Mouse (Mus musculus) adrenal gland, adult 18-20 months (tissue): Measurements from ENCODE around the gene Fam118b. TPM values are rescaled to one million over a fixed set of nuclear protein-coding genes. Genes with fewer than 3 reads are reported as not detected.

Experiments
- DNase-seq, 2 experiments: peaks; one replicate each; pipeline ENCODE4 v3.0.0; 2021 to 2022; ENCODE audit warnings: low spot score in 2 of 2
- long read RNA-seq, 2 experiments: library from polyadenylated mRNA; stranded (forward); transcript quantifications; one replicate each; pipeline ENCODE4 v2.0.0; 2021
- total RNA-seq, 2 experiments: library from RNA; stranded (reverse); gene quantifications; 1 replicate in 1 of 2; 2 replicates in 1 of 2; pipeline ENCODE4 v1.2.3; 2021

Gene Fam118b
- total RNA-seq, result 10 to 100 TPM; 10.5 to 11.3 TPM
- long read RNA-seq, experiment 1, partial matches to known transcripts, result 1 of 4 reads
- long read RNA-seq, experiment 1, other reads (novel, unspliced or antisense), result 1 of 4 reads
- long read RNA-seq, experiment 2, transcript Fam118b-201 (8 exons, 1,860 nt), result major isoform, 5 of 11 reads
- long read RNA-seq, experiment 2, partial matches to known transcripts, result 1 of 11 reads
- long read RNA-seq, experiment 2, other reads (novel, unspliced or antisense), result 2 of 11 reads

DNA sequence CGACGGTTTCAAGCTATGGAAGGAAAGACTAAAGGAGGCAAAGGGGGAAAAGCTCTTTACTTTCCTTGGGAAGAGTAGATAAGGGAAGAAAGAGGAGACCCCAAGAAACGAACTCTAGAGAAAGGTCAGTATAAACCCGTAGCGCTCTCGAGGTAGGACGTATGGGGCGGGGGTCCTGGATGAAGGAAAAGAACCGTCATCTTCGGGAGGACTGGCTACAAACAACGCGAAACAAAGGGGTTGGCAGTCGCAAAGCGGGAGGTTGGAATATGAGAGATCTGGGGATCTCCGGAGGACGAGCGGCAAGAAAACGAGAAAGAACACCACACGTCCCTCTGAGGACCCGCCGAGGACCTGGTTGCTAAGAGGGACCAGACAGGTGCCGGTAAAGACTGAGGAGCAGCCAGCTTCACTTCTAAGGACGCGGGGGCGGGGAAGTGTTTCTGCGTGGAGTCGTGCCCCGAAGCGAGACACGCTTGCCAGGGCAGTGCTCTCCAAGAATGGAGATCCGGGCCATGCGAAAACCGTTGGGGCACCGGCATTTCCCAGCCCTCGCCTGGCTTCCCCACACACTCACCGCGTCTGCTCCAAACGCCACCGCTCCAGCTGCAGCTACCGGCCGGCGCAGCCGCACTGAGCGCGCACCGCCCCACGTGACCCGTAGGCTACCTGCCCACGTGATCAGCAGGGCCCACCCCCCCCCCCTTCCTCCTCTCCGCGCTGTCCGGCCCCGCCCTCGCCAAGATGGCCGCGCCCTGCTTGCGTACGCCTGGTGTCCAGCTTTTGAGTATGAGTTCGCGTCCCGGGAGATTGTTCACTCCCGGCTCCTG lies at the start of gene Fam118b, which contains the start of gene Rpusd4:
Fam118b (minus strand) TSS at position 660 of the 830 bp plus-strand sequence.
Rpusd4 (plus strand) TSS at position 720 of the 830 bp plus-strand sequence.
- peak; percentile 89 to 90 for DNase-seq

GRCm38 (mm10) chr9:35316771-35317211 lies 49.2 kb upstream of the Fam118b start:
- DNase-seq, result no peak

DNA sequence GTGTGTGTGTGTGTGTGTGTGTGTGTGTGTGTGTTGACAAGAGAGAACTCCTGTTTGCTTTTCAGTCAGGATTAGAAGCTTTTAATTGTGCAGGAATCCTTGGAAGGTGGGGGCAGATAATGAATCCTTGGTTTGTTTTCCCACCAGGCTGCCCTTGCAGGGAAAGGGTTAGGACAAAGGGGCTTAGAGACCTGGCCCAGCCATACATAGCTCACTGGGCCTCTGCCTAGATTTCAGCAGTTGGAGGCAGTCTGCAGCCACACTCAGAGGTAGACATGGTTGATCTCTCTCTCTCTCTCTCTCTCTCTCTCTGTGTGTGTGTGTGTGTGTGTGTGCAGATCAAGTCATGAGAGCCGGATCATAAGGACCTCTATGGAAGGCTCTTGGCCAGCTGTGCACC lies 46.6 kb upstream of the Fam118b start:
- DNase-seq, result no peak

GRCm38 (mm10) chr9:35313601-35314000 lies 46.0 kb upstream of the Fam118b start:
- DNase-seq, result no peak

DNA sequence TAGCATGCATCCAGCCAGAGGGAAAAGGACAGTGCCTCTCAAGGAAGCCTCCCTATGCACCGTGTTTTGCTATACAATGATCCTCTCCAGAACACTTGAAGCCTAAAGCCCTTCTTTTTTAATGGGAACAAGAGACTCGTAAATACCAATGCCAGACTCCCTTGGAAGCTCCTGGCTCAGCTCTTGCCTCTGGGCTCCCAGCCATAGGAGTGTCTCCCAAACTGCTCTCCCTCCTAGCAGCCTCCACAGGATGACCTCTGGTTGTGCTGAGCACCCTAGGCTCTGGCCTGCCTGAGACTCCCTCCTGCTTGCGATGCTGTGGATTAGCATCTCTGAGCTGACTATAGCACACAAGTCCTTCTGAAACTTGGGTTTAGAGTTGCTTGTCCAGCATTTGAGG lies 44.9 kb upstream of the Fam118b start:
- DNase-seq, result no peak

GRCm38 (mm10) chr9:35310377-35310776 lies 42.8 kb upstream of the Fam118b start:
- no peak for DNase-seq

DNA sequence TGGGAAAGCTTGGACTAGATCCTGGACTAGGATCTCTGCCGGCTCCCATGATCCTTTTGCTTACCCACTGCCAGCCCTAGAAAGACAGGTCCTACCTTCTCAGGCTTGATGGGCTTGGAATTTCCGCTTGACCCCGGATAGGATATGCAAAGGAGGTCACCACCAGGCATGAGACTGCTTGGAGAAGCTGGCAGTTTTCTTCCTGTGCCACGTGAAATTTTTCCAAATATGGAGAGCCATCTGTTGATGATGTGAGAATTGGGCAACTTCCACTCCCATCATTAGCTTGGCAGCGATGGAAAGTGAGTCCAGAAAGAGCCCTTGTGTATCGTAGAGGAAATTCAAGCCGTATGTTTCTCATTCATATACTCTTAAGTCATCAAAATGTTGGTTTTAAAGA lies 39.9 kb upstream of the Fam118b start:
- no peak for DNase-seq

DNA sequence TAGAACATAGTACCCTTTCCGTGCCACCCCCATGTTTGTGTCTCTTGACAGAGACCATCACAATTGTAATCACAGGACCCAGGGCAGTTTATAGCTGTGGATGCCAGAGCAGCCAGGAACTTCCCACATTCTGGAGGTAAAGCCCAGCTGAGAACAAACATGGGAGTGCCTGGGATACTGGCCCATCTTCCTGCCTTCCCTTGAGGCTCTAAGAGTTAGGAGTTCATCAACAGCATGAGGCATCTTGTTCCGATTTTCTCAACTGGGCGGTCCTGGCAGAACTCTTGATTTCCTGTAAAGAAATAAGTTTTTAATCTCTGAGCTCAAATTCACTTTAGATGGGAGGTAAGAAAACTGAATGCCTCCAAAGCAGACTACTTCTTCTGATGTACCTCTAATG lies 34.6 kb upstream of the Fam118b start:
- no peak for DNase-seq

GRCm38 (mm10) chr9:35297791-35298190 lies 30.2 kb upstream of the Fam118b start:
- DNase-seq, result no peak

DNA sequence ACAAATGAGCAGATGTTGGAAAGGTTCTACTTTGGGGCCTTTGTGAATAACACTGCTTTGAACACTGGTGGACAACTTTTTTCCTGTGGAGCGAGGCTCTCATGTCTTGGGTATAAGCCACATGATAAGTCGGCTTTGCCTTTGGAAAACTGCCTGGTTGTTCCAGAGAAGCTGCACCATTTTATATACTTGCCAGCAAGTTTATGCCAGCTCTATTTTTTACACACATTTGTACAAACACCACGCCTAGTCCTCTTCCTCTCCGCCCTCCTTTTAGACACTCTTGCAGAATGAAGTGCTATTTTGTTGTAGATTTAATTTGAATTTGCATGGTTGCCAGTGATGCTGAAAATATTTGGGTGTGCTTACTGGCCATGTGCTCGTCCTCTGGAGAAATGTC lies 25.9 kb upstream of the Fam118b start:
- no peak for DNase-seq

DNA sequence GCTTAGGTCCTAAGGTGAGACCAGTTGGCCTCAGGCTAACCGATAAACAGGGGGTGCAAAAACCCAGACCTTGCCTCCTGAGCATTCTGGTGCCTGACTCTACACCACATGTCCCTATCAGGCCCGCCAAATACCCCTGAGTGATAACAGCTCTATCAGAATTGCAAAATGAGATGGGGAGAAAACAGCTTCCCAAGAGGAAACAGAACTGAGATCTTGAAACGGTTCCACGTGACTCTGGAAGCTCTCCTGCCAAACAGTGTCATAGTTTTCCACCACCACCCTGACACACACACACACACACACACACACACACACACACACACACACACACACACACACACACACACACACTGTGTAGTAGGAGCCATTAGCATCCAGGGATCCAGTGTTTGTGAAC lies 23.3 kb upstream of the Fam118b start:
- no peak for DNase-seq

- no peak for DNase-seq
Observed at GRCm38 (mm10) chr9:35290417-35290816, 22.8 kb upstream of the Fam118b start.

DNA sequence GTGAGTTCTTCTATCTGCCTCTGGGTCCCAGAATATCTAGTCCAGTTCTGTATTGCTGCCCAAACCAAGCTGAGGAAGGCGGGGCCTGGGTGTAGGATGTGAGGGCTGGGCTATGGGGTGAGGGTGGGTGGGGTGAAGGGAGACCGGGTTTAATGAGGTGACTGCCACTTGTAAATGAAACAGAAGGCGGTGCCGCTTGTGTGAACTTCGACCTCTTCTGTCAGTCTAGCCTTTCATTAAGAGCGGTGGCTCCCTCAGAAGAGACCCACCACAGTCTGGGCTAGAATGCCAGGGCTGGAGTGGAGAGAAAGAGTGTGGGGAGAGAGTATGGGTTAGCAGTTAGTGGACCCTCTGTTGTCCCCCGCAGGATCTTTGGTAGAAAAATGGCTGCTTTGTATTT lies 22.4 kb upstream of the Fam118b start:
- no peak for DNase-seq

DNA sequence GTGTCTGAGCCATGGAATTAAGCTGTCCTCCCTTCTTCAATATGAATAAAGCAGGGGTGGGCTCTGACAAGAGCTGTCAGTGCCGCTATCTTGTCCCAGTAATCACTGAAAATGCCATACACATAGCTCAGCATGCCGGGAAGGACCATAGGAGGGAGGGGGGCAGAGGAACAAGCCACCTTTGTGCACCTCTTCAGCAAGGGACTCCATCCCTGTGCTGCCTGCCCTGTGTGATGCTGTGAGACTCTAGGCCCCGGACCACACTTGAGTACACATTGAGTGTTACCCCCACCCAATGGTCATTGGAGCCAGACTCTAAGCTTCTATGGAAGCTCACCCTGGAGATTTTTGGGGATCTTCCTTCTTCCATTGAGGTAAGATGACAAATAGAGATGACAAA lies 18.7 kb upstream of the Fam118b start:
- no peak for DNase-seq

- DNase-seq, result no peak
Observed at GRCm38 (mm10) chr9:35284351-35284750, 16.7 kb upstream of the Fam118b start.

- no peak for DNase-seq
Observed at GRCm38 (mm10) chr9:35283415-35284069, 15.9 kb upstream of the Fam118b start.

GRCm38 (mm10) chr9:35282851-35283200 lies 15.2 kb upstream of the Fam118b start:
- no peak for DNase-seq

- peak; percentile 47 to 52 for DNase-seq
Observed at GRCm38 (mm10) chr9:35282006-35282850, 14.6 kb upstream of the Fam118b start.

DNA sequence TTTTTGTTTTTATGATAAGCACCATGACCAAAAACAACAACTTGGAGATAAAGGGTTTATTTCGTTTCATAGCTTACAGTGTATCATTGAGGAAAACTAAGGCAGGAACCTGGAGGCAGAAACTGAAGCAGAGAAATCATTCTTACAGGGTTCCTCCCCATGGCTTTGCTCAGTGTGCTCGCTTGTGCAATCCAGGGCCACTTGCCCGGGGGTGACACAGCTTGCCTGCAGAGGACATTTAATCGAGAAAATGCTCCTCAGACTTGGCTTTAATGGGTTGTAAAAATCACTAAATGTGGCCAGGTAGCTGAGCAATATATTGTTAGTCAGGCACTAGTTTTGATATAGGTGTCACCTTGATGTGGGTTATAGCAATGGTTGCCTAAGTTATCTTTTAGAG lies 10.8 kb upstream of the Fam118b start:
- DNase-seq, result no peak

- DNase-seq, result no peak
Observed at GRCm38 (mm10) chr9:35277855-35278365, 10.3 kb upstream of the Fam118b start.
